Mouse (Mus musculus): ENCODE data around the gene Ola1. TPM values are rescaled to one million over a fixed set of nuclear protein-coding genes. Genes with fewer than 3 reads are reported as not detected.

Ola1 gene
- polyA plus RNA-seq, 1 experiment from 2014 or later = 97.2 TPM

DNA sequence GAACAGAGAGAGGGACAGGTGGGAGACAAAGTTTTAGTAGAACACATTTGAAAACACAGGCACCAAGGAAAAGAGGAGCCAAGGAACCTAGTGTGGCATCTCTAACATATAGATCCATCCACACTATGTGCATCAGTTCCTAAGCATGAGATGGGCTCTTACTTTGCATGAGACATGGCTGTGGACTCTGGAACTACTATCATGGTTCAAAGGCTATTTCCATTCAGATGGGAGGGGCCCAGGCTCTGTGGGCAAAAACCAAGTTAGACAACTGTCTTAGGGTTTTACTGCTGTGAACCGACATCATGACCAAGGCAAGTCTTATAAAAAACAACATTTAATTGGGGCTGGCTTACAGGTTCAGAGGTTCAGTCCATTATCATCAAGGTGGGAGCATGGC is 160.4 kb downstream of the Ola1 start:
- no peaks in the 10 kb centered on the region for H3K36me3 ChIP-seq
- H3K27me3 ChIP-seq = no peaks in the 10 kb centered on the region
- 100% methylated on average over 1 of the region's 1 CpGs for WGBS
- no peaks in the 10 kb centered on the region for H3K9me3 ChIP-seq
- no peak overlapping the region for H3K9ac ChIP-seq (replicated peaks)
- H3K4me1 ChIP-seq = no peaks in the 10 kb centered on the region
- no peak overlapping the region for H3K27ac ChIP-seq (replicated peaks)
- H3K4me3 ChIP-seq = no peak overlapping the region
- no peak overlapping the region for H3K4me2 ChIP-seq (replicated peaks)
- ATAC-seq (replicated peaks) = no peak

- 92% methylated on average over 2 of the region's 2 CpGs for WGBS
These were observed 161.1 kb downstream of the Ola1 start for GRCm38 (mm10) chr2:73057589-73057988.

DNA sequence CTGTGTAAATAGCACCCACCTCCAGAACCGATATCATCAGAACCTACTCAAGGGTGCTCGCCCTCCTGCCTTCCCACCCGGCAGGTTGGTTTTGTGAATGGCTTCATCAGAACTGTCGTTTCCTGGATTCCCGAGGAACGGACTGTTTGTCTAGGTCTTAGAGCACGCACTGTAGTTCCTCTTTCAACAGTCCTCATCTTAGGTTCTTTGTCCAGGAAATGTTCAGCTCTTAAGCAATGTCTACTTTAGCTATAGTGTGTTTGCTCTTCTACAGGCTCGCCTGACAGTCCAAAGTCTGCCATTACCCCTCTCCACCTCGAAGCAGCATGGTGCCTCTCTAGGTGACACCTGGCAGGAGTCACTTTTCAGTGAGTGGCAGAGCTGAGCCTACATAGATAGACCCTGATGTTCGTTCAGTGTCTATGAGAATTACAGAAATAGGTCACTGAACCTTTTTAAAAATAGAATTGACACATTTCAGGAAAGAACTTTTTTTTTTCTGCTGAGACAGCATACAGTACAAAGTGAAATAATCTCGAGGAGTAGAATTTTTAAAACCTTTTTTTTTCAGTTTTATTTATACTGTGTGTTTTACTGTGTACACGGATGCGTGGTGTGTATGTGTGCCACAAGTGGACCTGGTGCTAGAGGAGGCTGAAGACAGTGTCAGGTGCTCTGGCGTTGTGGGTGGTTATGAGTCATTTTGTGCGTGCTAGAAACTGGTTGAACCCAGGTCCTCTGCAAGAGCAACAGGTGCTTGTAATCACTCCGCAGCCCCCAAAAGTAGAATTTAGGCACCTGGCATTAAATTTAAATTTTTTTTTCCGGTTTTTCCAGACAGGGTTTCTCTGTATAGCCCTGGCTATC is 162.4 kb downstream of the Ola1 start:
- Histone ChIP-seq H3K9ac (replicated peaks) (no peak overlapping the region), H3K4me1 (no peaks in the 10 kb centered on the region), H3K9me3 (no peaks in the 10 kb centered on the region), H3K36me3 (no peaks in the 10 kb centered on the region), H3K4me3 (no peak overlapping the region), H3K27ac (replicated peaks) (no peak overlapping the region), H3K27me3 (no peaks in the 10 kb centered on the region), H3K4me2 (replicated peaks) (no peak overlapping the region)
- 89% methylated on average over 17 of the region's 17 CpGs for WGBS
- ATAC-seq (replicated peaks) = no peak

More at GRCm38 (mm10) chr2:73057589-73057988, 161.1 kb downstream of the Ola1 start:
- Histone ChIP-seq H3K4me2 (replicated peaks) (no peak overlapping the region), H3K36me3 (no peaks in the 10 kb centered on the region), H3K9me3 (no peaks in the 10 kb centered on the region), H3K4me1 (no peaks in the 10 kb centered on the region), H3K4me3 (no peak overlapping the region), H3K27me3 (no peaks in the 10 kb centered on the region), H3K9ac (replicated peaks) (no peak overlapping the region), H3K27ac (replicated peaks) (no peak overlapping the region)
- no peak for ATAC-seq (replicated peaks)

DNA sequence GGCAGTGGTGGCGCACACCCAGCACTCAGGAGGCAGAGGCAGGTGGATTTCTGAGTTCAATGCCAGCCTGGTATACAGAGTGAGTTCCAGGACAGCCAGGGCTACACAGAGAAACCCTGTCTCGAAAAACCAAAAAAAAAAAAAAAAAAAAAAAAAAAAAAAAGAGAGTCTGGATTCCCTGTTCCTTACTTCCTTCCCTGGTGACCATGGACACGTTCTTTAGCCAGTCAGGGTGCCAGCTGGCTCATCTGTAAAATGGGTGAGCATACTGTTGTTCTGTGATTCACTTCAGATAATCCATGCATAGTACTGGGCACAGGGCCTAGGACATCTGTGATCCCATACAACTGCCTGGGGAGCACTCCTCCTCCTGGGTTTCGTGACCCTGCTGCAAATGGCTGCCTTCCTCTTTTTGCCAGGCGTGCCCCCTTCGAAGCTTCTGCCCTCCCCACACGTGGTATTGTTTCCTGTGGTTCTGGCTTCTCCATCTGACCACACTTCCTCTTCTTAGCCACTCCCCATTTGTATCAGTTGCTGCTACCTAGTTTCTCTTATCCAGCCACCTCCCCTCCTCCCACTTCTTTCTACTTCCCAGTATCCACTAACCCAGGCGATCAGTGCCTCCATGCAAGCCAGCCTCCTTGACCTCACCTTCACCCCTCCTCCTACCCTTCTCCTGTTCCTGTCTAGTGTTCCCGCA is 164.8 kb downstream of the Ola1 start:
- no peaks in the 10 kb centered on the region for H3K36me3 ChIP-seq
- no peak overlapping the region for H3K4me2 ChIP-seq (replicated peaks)
- no peaks in the 10 kb centered on the region for H3K9me3 ChIP-seq
- no peak overlapping the region for H3K9ac ChIP-seq (replicated peaks)
- 92% methylated on average over 9 of the region's 9 CpGs for WGBS
- no peak overlapping the region for H3K4me3 ChIP-seq
- H3K27ac ChIP-seq (replicated peaks) = no peak overlapping the region
- no peaks in the 10 kb centered on the region for H3K4me1 ChIP-seq
- H3K27me3 ChIP-seq = no peaks in the 10 kb centered on the region
- no peak for ATAC-seq (replicated peaks)

DNA sequence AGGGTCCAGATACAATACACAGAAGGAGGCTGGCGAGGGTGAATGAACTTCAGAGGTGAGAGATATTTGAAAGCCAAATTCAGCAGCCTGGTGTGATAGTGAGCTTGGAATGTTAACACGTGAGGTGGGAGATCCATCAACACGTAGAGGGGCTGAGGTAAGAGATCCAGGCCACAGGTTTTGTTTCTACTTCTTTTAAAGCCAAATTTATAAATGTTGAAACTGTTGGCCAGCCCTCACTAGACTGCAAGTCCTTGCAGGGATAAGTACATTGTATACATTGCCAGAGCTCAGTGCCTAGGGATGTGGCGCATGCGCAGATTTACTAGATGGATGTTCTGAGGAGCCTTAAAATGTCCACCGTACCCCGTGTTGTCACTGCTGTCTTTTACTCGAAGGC is 168.3 kb downstream of the Ola1 start:
- peaks cover 6% of the 10 kb centered on the region; the same call in 1 of the 2 replicates for H3K4me1 ChIP-seq
- H3K9me3 ChIP-seq = no peaks in the 10 kb centered on the region
- no peak overlapping the region for H3K4me3 ChIP-seq
- no peaks in the 10 kb centered on the region for H3K36me3 ChIP-seq
- H3K4me2 ChIP-seq (replicated peaks) = no peak overlapping the region
- H3K27me3 ChIP-seq = no peaks in the 10 kb centered on the region
- WGBS = 87% methylated on average over 8 of the region's 8 CpGs
- H3K9ac ChIP-seq (replicated peaks) = no peak overlapping the region
- ATAC-seq (replicated peaks) = no peak
- no peak overlapping the region for H3K27ac ChIP-seq (replicated peaks)

DNA sequence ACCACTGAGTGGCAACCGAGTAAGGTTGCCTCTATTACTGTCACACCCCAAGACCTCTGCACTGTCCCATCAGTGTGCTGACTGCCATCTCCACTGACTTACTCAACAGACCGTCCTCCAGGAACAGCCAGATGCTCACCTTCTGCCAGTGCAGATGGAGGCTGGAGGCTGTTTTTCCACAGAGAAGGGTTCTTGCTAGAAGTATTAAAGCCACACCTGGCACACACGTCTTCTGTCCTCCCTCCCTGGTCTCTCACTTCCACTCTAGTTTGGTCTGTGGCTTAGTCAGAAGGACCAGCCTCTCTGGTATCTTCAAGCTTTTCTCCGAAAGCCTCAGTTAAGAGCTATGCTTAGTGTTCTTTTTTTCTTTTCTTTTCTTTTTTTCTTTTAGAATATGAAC is 168.7 kb downstream of the Ola1 start:
- Histone ChIP-seq H3K27me3 (no peaks in the 10 kb centered on the region), H3K4me1 (peaks cover 6% of the 10 kb centered on the region; the same call in 1 of the 2 replicates), H3K9ac (replicated peaks) (no peak overlapping the region), H3K36me3 (no peaks in the 10 kb centered on the region), H3K27ac (replicated peaks) (no peak overlapping the region), H3K9me3 (no peaks in the 10 kb centered on the region), H3K4me2 (replicated peaks) (no peak overlapping the region), H3K4me3 (no peak overlapping the region)
- 76% methylated on average over 4 of the region's 4 CpGs for WGBS
- ATAC-seq (replicated peaks) = no peak

GRCm38 (mm10) chr2:73049001-73049684 is 169.6 kb downstream of the Ola1 start:
- Histone ChIP-seq H3K9me3 (no peaks in the 10 kb centered on the region), H3K27me3 (no peaks in the 10 kb centered on the region), H3K4me3 (no peak overlapping the region), H3K9ac (replicated peaks) (no peak overlapping the region), H3K36me3 (no peaks in the 10 kb centered on the region), H3K4me1 (peaks cover 6% of the 10 kb centered on the region; the same call in 1 of the 2 replicates), H3K4me2 (replicated peaks) (no peak overlapping the region), H3K27ac (replicated peaks) (no peak overlapping the region)
- WGBS = 72% methylated on average over 6 of the region's 6 CpGs
- no peak for ATAC-seq (replicated peaks)

- no peak overlapping the region for H3K9ac ChIP-seq (replicated peaks)
- no peak overlapping the region for H3K4me2 ChIP-seq (replicated peaks)
- 75% methylated on average over 24 of the region's 24 CpGs for WGBS
- no peak for ATAC-seq (replicated peaks)
- peaks cover 6% of the 10 kb centered on the region; the same call in 1 of the 2 replicates for H3K4me1 ChIP-seq
- no peaks in the 10 kb centered on the region for H3K36me3 ChIP-seq
- H3K27me3 ChIP-seq = no peaks in the 10 kb centered on the region
- H3K9me3 ChIP-seq = no peaks in the 10 kb centered on the region
- H3K27ac ChIP-seq (replicated peaks) = no peak overlapping the region
- H3K4me3 ChIP-seq = no peak overlapping the region
These were observed 171.5 kb downstream of the Ola1 start for GRCm38 (mm10) chr2:73047061-73047741.

DNA sequence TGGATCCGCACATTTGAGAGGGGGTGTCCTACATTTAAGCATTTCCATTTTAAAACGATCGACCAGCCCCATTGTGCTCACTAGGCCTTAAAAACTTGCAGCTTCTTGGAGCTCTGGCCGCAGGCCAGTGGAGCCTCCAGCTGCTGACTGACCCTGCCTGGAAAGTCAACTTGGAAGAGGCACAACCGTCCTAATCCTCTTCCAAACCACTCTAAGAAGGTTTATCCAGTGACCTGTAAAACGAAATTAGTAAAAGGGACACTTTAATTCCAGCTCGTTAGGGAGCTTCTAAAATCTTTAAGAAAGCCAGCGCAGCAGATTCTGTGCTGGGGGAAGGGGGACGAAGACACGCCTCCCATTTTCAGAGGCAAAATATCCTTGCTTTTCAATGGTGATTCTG is 172.1 kb downstream of the Ola1 start:
- ATAC-seq (replicated peaks) = no peak
- no peak overlapping the region for H3K27ac ChIP-seq (replicated peaks)
- H3K9ac ChIP-seq (replicated peaks) = no peak overlapping the region

GRCm38 (mm10) chr2:73045505-73045904 is 173.2 kb downstream of the Ola1 start:
- H3K27me3 ChIP-seq = no peaks in the 10 kb centered on the region
- no peak overlapping the region for H3K4me3 ChIP-seq
- ATAC-seq (replicated peaks) = no peak
- no peaks in the 10 kb centered on the region for H3K36me3 ChIP-seq
- peaks cover 6% of the 10 kb centered on the region; the same call in 1 of the 2 replicates for H3K4me1 ChIP-seq
- H3K27ac ChIP-seq (replicated peaks) = no peak overlapping the region
- H3K9me3 ChIP-seq = no peaks in the 10 kb centered on the region
- no peak overlapping the region for H3K9ac ChIP-seq (replicated peaks)
- 80% methylated on average over 5 of the region's 5 CpGs for WGBS
- H3K4me2 ChIP-seq (replicated peaks) = no peak overlapping the region

More for the DNA sequence above, 172.1 kb downstream of the Ola1 start:
- Histone ChIP-seq H3K36me3 (no peaks in the 10 kb centered on the region), H3K27me3 (no peaks in the 10 kb centered on the region), H3K4me3 (no peak overlapping the region), H3K9me3 (no peaks in the 10 kb centered on the region), H3K4me1 (peaks cover 6% of the 10 kb centered on the region; the same call in 1 of the 2 replicates), H3K4me2 (replicated peaks) (no peak overlapping the region)
- 23% methylated on average over 10 of the region's 10 CpGs for WGBS

Data from forebrain, embryonic 15.5 days (tissue).